Mouse (Mus musculus) limb, embryonic 11.5 days (tissue): ENCODE data around the gene Il23r. TPM values are rescaled to one million over a fixed set of nuclear protein-coding genes. Genes with fewer than 3 reads are reported as not detected.

Experiments
- ATAC-seq: fragments of 200-750 bp; cut with Nextera tagmentation; 2 replicates; pipeline ENCODE4 v1.8.0; 2017; ENCODE audit warnings: low read depth; ENCODE audit not compliant: insufficient number of reproducible peaks, low FRiP score, low TSS enrichment
- DNase-seq: peaks from one replicate; pipeline ENCODE4 v3.0.0-alpha.2; 2015; ENCODE audit warnings: low spot score
- H3K27ac ChIP-seq: fragments of 300-500 bp; sonication (generic); replicated peaks from 2 replicates; pipeline ENCODE4 v1.5.1; 2014; ENCODE audit warnings: low read depth, mild to moderate bottlenecking, low read length
- H3K27me3 ChIP-seq: fragments of 300-500 bp; sonication (generic); 2 replicates; pipeline ENCODE4 v1.6.1; 2014; ENCODE audit warnings: mild to moderate bottlenecking, low read length, mixed read lengths; ENCODE audit not compliant: control insufficient read depth, insufficient read depth
- H3K36me3 ChIP-seq: fragments of 300-500 bp; sonication (generic); 2 replicates; pipeline ENCODE4 v1.6.1; 2014; ENCODE audit warnings: mild to moderate bottlenecking, low read length, moderate library complexity, mixed read lengths; ENCODE audit not compliant: control insufficient read depth, insufficient read depth
- H3K4me1 ChIP-seq: fragments of 300-500 bp; sonication (generic); 2 replicates; pipeline ENCODE4 v1.6.1; 2014; ENCODE audit warnings: low read length, mixed read lengths; ENCODE audit not compliant: control insufficient read depth, insufficient read depth
- H3K4me2 ChIP-seq: fragments of 300-500 bp; sonication (generic); 2 replicates; pipeline ENCODE4 v1.6.1; 2014; ENCODE audit warnings: low read depth, mild to moderate bottlenecking, moderate library complexity; ENCODE audit not compliant: severe bottlenecking
- H3K4me3 ChIP-seq: fragments of 300-500 bp; sonication (generic); 2 replicates; pipeline ENCODE4 v1.5.1; 2014; ENCODE audit warnings: low read depth, low read length
- H3K9ac ChIP-seq: fragments of 300-500 bp; sonication (generic); 2 replicates; pipeline ENCODE4 v1.6.1; 2014; ENCODE audit warnings: mild to moderate bottlenecking, low read length
- H3K9me3 ChIP-seq: fragments of 300-500 bp; sonication (generic); 2 replicates; pipeline ENCODE4 v1.6.1; 2016; ENCODE audit warnings: low read length; ENCODE audit not compliant: control insufficient read depth
- WGBS: fragments of 180-500 bp; shearing (Covaris S2); extraction: QIAGEN DNeasy Blood & Tissue Kit; methylation state at CpG from one replicate; pipeline ENCODE4 v1.1.7; 2014; 5-methylcytosine and 5-hydroxymethylcytosine counted together
- polyA plus RNA-seq: library from polyadenylated mRNA; unstranded; fragments of >200 nt; fragmentation: Nextera tagmentation; extraction: Ambion mirVana; gene quantifications from 2 replicates; pipeline ENCODE4 v1.2.1, GENCODE M21; 2014

Gene Il23r
- polyA plus RNA-seq, 1 experiment from 2014 or later = not detected

- Histone ChIP-seq H3K27me3 (no peaks in the 10 kb centered on the region), H3K4me2 (no peak overlapping the region), H3K9me3 (no peaks in the 10 kb centered on the region), H3K36me3 (no peaks in the 10 kb centered on the region), H3K4me3 (no peak overlapping the region), H3K4me1 (no peaks in the 10 kb centered on the region), H3K9ac (no peak overlapping the region), H3K27ac (no peak overlapping the region)
- 52% methylated on average over 3 of the region's 3 CpGs for WGBS
- ATAC-seq (no peak), DNase-seq (no peak)
These were observed 53.8 kb downstream of the Il23r start for GRCm38 (mm10) chr6:67437814-67438385.

GRCm38 (mm10) chr6:67437028-67437427 is 54.6 kb downstream of the Il23r start:
- H3K4me1 ChIP-seq = no peaks in the 10 kb centered on the region
- H3K9ac ChIP-seq = no peak overlapping the region
- H3K27me3 ChIP-seq = no peaks in the 10 kb centered on the region
- H3K4me2 ChIP-seq = no peak overlapping the region
- H3K4me3 ChIP-seq = no peak overlapping the region
- no peaks in the 10 kb centered on the region for H3K9me3 ChIP-seq
- H3K27ac ChIP-seq = no peak overlapping the region
- H3K36me3 ChIP-seq = no peaks in the 10 kb centered on the region
- DNase-seq (no peak), ATAC-seq (no peak)

- Histone ChIP-seq H3K36me3 (no peaks in the 10 kb centered on the region), H3K9ac (no peak overlapping the region), H3K27ac (no peak overlapping the region), H3K9me3 (no peaks in the 10 kb centered on the region), H3K27me3 (no peaks in the 10 kb centered on the region), H3K4me3 (no peak overlapping the region), H3K4me2 (no peak overlapping the region), H3K4me1 (no peaks in the 10 kb centered on the region)
- WGBS = 81% methylated on average over 2 of the region's 2 CpGs
- ATAC-seq (no peak), DNase-seq (no peak)
These were observed 55.4 kb downstream of the Il23r start for GRCm38 (mm10) chr6:67436295-67436694.

GRCm38 (mm10) chr6:67435711-67436110 is 55.9 kb downstream of the Il23r start:
- no peak overlapping the region for H3K4me3 ChIP-seq
- H3K4me2 ChIP-seq = no peak overlapping the region
- no peak overlapping the region for H3K27ac ChIP-seq
- H3K9me3 ChIP-seq = no peaks in the 10 kb centered on the region
- H3K9ac ChIP-seq = no peak overlapping the region
- DNase-seq = no peak
- H3K36me3 ChIP-seq = no peaks in the 10 kb centered on the region
- no peaks in the 10 kb centered on the region for H3K4me1 ChIP-seq
- no peaks in the 10 kb centered on the region for H3K27me3 ChIP-seq
- ATAC-seq = no peak
- 93% methylated on average over 1 of the region's 1 CpGs for WGBS

GRCm38 (mm10) chr6:67434755-67435452 is 56.8 kb downstream of the Il23r start:
- no peaks in the 10 kb centered on the region for H3K9me3 ChIP-seq
- WGBS = 61% methylated on average over 2 of the region's 2 CpGs
- no peaks in the 10 kb centered on the region for H3K27me3 ChIP-seq
- no peak overlapping the region for H3K4me2 ChIP-seq
- ATAC-seq = no peak
- H3K36me3 ChIP-seq = no peaks in the 10 kb centered on the region
- no peak overlapping the region for H3K9ac ChIP-seq
- DNase-seq = no peak
- no peaks in the 10 kb centered on the region for H3K4me1 ChIP-seq
- no peak overlapping the region for H3K4me3 ChIP-seq
- no peak overlapping the region for H3K27ac ChIP-seq

DNA sequence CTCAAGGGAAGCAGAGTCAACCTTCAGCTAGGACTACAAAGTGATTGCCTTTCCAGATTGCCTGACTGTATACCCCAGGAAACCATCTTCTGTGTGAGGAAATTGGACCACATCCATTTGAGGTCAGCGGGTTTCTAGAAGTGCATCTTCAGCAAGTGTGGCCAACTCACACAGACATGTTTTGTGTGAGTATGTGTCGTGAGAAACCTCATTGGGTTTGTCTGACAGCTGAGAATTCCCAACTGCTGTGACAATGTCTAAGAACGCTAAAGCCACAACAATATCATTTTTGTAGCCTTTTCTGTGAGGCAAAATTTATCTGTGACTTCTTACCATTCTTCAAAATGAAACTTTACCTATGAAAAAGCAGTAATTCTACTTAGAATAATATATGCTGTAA is 59.8 kb downstream of the Il23r start:
- 88% methylated on average over 3 of the region's 3 CpGs for WGBS
- DNase-seq = no peak

DNA sequence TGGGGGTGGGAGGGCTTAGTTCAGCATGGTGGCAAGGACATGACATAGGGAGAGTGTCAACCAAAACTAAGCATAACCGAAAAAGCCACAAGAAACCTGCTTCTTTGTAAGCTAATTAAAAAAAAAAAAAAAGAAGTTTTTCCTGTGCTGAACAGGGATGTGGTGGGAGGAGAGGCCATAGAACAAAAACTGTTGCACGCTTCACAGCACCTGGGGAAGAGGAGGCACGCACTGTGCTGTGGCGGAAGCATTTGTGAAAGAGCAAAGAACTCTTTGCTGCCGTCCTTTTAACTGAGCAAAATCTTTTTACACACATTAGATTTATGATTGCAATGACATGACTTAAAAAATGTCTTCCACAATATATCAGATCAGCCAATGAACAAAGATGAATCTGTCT is 69.9 kb downstream of the Il23r start:
- ATAC-seq (no peak), DNase-seq (no peak)
- no peaks in the 10 kb centered on the region for H3K36me3 ChIP-seq
- 84% methylated on average over 5 of the region's 5 CpGs for WGBS
- no peaks in the 10 kb centered on the region for H3K4me1 ChIP-seq
- H3K4me3 ChIP-seq = no peak overlapping the region
- H3K9ac ChIP-seq = no peak overlapping the region
- H3K27ac ChIP-seq = no peak overlapping the region
- H3K27me3 ChIP-seq = no peaks in the 10 kb centered on the region
- no peaks in the 10 kb centered on the region for H3K9me3 ChIP-seq
- H3K4me2 ChIP-seq = no peak overlapping the region

More for the DNA sequence above, 59.8 kb downstream of the Il23r start:
- H3K9me3 ChIP-seq = no peaks in the 10 kb centered on the region
- no peaks in the 10 kb centered on the region for H3K27me3 ChIP-seq
- ATAC-seq = no peak
- no peak overlapping the region for H3K9ac ChIP-seq
- no peak overlapping the region for H3K4me3 ChIP-seq
- H3K4me1 ChIP-seq = no peaks in the 10 kb centered on the region
- no peak overlapping the region for H3K27ac ChIP-seq
- H3K36me3 ChIP-seq = no peaks in the 10 kb centered on the region
- H3K4me2 ChIP-seq = no peak overlapping the region

- no peak overlapping the region for H3K4me3 ChIP-seq
- H3K4me2 ChIP-seq = no peak overlapping the region
- no peaks in the 10 kb centered on the region for H3K9me3 ChIP-seq
- ATAC-seq (no peak), DNase-seq (no peak)
- 88% methylated on average over 3 of the region's 3 CpGs for WGBS
- no peak overlapping the region for H3K27ac ChIP-seq
- H3K36me3 ChIP-seq = no peaks in the 10 kb centered on the region
- H3K4me1 ChIP-seq = no peaks in the 10 kb centered on the region
- H3K9ac ChIP-seq = no peak overlapping the region
- H3K27me3 ChIP-seq = no peaks in the 10 kb centered on the region
These were observed 75.1 kb downstream of the Il23r start for GRCm38 (mm10) chr6:67416557-67416956.

- H3K4me3 ChIP-seq = no peak overlapping the region
- ATAC-seq = no peak
- 91% methylated on average over 5 of the region's 5 CpGs for WGBS
These were observed 76.4 kb downstream of the Il23r start for GRCm38 (mm10) chr6:67415276-67415675.

More at GRCm38 (mm10) chr6:67415276-67415675, 76.4 kb downstream of the Il23r start:
- no peak for DNase-seq
- no peak overlapping the region for H3K9ac ChIP-seq
- no peak overlapping the region for H3K27ac ChIP-seq
- no peaks in the 10 kb centered on the region for H3K9me3 ChIP-seq
- no peak overlapping the region for H3K4me2 ChIP-seq
- H3K27me3 ChIP-seq = no peaks in the 10 kb centered on the region
- no peaks in the 10 kb centered on the region for H3K4me1 ChIP-seq
- H3K36me3 ChIP-seq = no peaks in the 10 kb centered on the region
